Mouse (Mus musculus): ENCODE data around the gene Ctsa. TPM values are rescaled to one million over a fixed set of nuclear protein-coding genes. Genes with fewer than 3 reads are reported as not detected.

Ctsa gene
- polyA plus RNA-seq, 1 experiment from 2014 or later = 109 TPM

- 71% methylated on average over 10 of the region's 10 CpGs for WGBS (ENCODE audit: insufficient replicate concordance)
- no peak overlapping the region for H3K4me3 ChIP-seq (ENCODE audit: low read depth, low read length)
- TF ChIP-seq EP300 (IDR thresholded peaks at IDR 0.05; ENCODE audit: low read depth) (no peak), CTCF (IDR thresholded peaks at IDR 0.05; ENCODE audit: low read depth) (no peak)
- H3K4me2 ChIP-seq (ENCODE audit: low read depth, low read length) = no peak overlapping the region
- no peak overlapping the region for H3K9ac ChIP-seq (replicated peaks)
- DNase-seq = no peak
- peaks cover 16% of the 10 kb centered on the region for H3K4me1 ChIP-seq (ENCODE audit: insufficient read depth)
- peaks cover 8% of the 10 kb centered on the region; the same call in 1 of the 2 replicates for H3K36me3 ChIP-seq (replicated peaks; ENCODE audit: insufficient read depth, low read length)
- ATAC-seq = peak; percentile 28; the same call in 1 of the 2 replicates
- no peaks in the 10 kb centered on the region for H3K27me3 ChIP-seq (ENCODE audit: insufficient read depth, low read length)
- H3K27ac ChIP-seq (ENCODE audit: low read depth) = no peak overlapping the region
- H3K9me3 ChIP-seq (ENCODE audit: low read length) = no peaks in the 10 kb centered on the region
Observed at GRCm38 (mm10) chr2:164831029-164831428, 1.6 kb upstream of the Ctsa start.

GRCm38 (mm10) chr2:164832032-164832747, 483 bp upstream of the Ctsa start:
- H3K9me3 ChIP-seq (ENCODE audit: low read length) = no peaks in the 10 kb centered on the region
- H3K27ac ChIP-seq (ENCODE audit: low read depth) = peak overlapping the region; percentile 88; the same call in 1 of the 2 replicates
- no peaks in the 10 kb centered on the region for H3K27me3 ChIP-seq (ENCODE audit: insufficient read depth, low read length)
- WGBS (ENCODE audit: insufficient replicate concordance) = 60% methylated on average over 16 of the region's 16 CpGs
- no peak for TF ChIP-seq CTCF (IDR thresholded peaks at IDR 0.05; ENCODE audit: low read depth)
- TF ChIP-seq EP300 (IDR thresholded peaks at IDR 0.05; ENCODE audit: low read depth) = no peak
- DNase-seq = no peak
- H3K4me1 ChIP-seq (ENCODE audit: insufficient read depth) = peaks cover 16% of the 10 kb centered on the region
- ATAC-seq = no peak
- H3K4me3 ChIP-seq (ENCODE audit: low read depth, low read length) = peak overlapping the region; percentile 60
- H3K9ac ChIP-seq (replicated peaks) = no peak overlapping the region
- H3K36me3 ChIP-seq (replicated peaks; ENCODE audit: insufficient read depth, low read length) = peaks cover 13% of the 10 kb centered on the region
- H3K4me2 ChIP-seq (ENCODE audit: low read depth, low read length) = peak overlapping the region; percentile 98

GRCm38 (mm10) chr2:164833314-164833959, 764 bp downstream of the Ctsa start, which contains the start of gene Neurl2:
Neurl2 (minus strand) TSS chr2:164833456.
- Histone ChIP-seq H3K4me1 (ENCODE audit: insufficient read depth) (peaks cover 16% of the 10 kb centered on the region), H3K27ac (ENCODE audit: low read depth) (peak within 1 kb of the TSS; percentile 88), H3K4me3 (ENCODE audit: low read depth, low read length) (peak within 1 kb of the TSS; percentile 60), H3K9me3 (ENCODE audit: low read length) (no peaks in the 10 kb centered on the region), H3K4me2 (ENCODE audit: low read depth, low read length) (peak within 1 kb of the TSS; percentile 98), H3K9ac (replicated peaks) (peak within 1 kb of the TSS; percentile 71), H3K27me3 (ENCODE audit: insufficient read depth, low read length) (no peaks in the 10 kb centered on the region), H3K36me3 (replicated peaks; ENCODE audit: insufficient read depth, low read length) (peaks cover 16% of the 10 kb centered on the region)
- 0% methylated on average over 31 of the region's 31 CpGs for WGBS (ENCODE audit: insufficient replicate concordance)
- TF ChIP-seq CTCF (IDR thresholded peaks at IDR 0.05; ENCODE audit: low read depth) = peak; percentile 51
- TF ChIP-seq EP300 (IDR thresholded peaks at IDR 0.05; ENCODE audit: low read depth) = peak; percentile 49; the same call in 1 of the 2 replicates
- DNase-seq = peak; percentile 89
- peak; percentile 67 for ATAC-seq

- DNase-seq (no peak), ATAC-seq (no peak)
- peak overlapping the region; percentile 60 for H3K4me3 ChIP-seq (ENCODE audit: low read depth, low read length)
- WGBS (ENCODE audit: insufficient replicate concordance) = 36% methylated on average over 8 of the region's 8 CpGs
- peak overlapping the region; percentile 71 for H3K9ac ChIP-seq (replicated peaks)
- H3K27me3 ChIP-seq (ENCODE audit: insufficient read depth, low read length) = no peaks in the 10 kb centered on the region
- no peaks in the 10 kb centered on the region for H3K9me3 ChIP-seq (ENCODE audit: low read length)
- H3K36me3 ChIP-seq (replicated peaks; ENCODE audit: insufficient read depth, low read length) = peaks cover 26% of the 10 kb centered on the region
- no peak for TF ChIP-seq EP300 (IDR thresholded peaks at IDR 0.05; ENCODE audit: low read depth)
- TF ChIP-seq CTCF (IDR thresholded peaks at IDR 0.05; ENCODE audit: low read depth) = peak; percentile 13; the same call in 1 of the 2 replicates
- peak overlapping the region; percentile 12; the same call in 1 of the 2 replicates for H3K27ac ChIP-seq (ENCODE audit: low read depth)
- H3K4me1 ChIP-seq (ENCODE audit: insufficient read depth) = peaks cover 16% of the 10 kb centered on the region
- peak overlapping the region; percentile 98 for H3K4me2 ChIP-seq (ENCODE audit: low read depth, low read length)
Observed at GRCm38 (mm10) chr2:164834531-164834930, 1.9 kb downstream of the Ctsa start.

- Histone ChIP-seq H3K4me2 (ENCODE audit: low read depth, low read length) (peak overlapping the region; percentile 98), H3K9me3 (ENCODE audit: low read length) (no peaks in the 10 kb centered on the region), H3K27ac (ENCODE audit: low read depth) (no peak overlapping the region), H3K36me3 (replicated peaks; ENCODE audit: insufficient read depth, low read length) (peaks cover 32% of the 10 kb centered on the region), H3K4me1 (ENCODE audit: insufficient read depth) (peaks cover 16% of the 10 kb centered on the region), H3K9ac (replicated peaks) (0 out of 2 replicates have a peak overlapping the region, but pooled peaks have one; percentile 71), H3K4me3 (ENCODE audit: low read depth, low read length) (no peak overlapping the region), H3K27me3 (ENCODE audit: insufficient read depth, low read length) (no peaks in the 10 kb centered on the region)
- TF ChIP-seq EP300 (IDR thresholded peaks at IDR 0.05; ENCODE audit: low read depth) (no peak), CTCF (IDR thresholded peaks at IDR 0.05; ENCODE audit: low read depth) (no peak)
- ATAC-seq (no peak), DNase-seq (no peak)
- 87% methylated on average over 4 of the region's 4 CpGs for WGBS (ENCODE audit: insufficient replicate concordance)
Observed at GRCm38 (mm10) chr2:164835164-164835563, 2.5 kb downstream of the Ctsa start.

- Histone ChIP-seq H3K4me1 (ENCODE audit: insufficient read depth) (no peaks in the 10 kb centered on the region), H3K4me2 (ENCODE audit: low read depth, low read length) (no peak overlapping the region), H3K36me3 (replicated peaks; ENCODE audit: insufficient read depth, low read length) (no peaks in the 10 kb centered on the region), H3K9me3 (ENCODE audit: low read length) (no peaks in the 10 kb centered on the region), H3K9ac (replicated peaks) (no peak overlapping the region), H3K4me3 (ENCODE audit: low read depth, low read length) (no peak overlapping the region), H3K27me3 (ENCODE audit: insufficient read depth, low read length) (no peaks in the 10 kb centered on the region), H3K27ac (ENCODE audit: low read depth) (no peak overlapping the region)
- ATAC-seq (no peak), DNase-seq (no peak)
- TF ChIP-seq CTCF (IDR thresholded peaks at IDR 0.05; ENCODE audit: low read depth) (peak; percentile 62), EP300 (IDR thresholded peaks at IDR 0.05; ENCODE audit: low read depth) (no peak)
- WGBS (ENCODE audit: insufficient replicate concordance) = 48% methylated on average over 3 of the region's 3 CpGs
Observed at GRCm38 (mm10) chr2:164845782-164846181, 13.1 kb downstream of the Ctsa start.

Data from liver, postnatal 0 days (tissue).